Mouse (Mus musculus) lung, adult 2 months (tissue): ENCODE data around the gene Snf8.

ENCODE experiments used
- CTCF ChIP-seq: fragments of 200-500 bp; IDR thresholded peaks from 2 replicates; pipeline ENCODE4 v1.5.1; 2011; ENCODE audit warnings: mild to moderate bottlenecking, low read length, control low read depth; ENCODE audit not compliant: insufficient read depth
- POLR2A ChIP-seq: fragments of 200-500 bp; IDR thresholded peaks from 2 replicates; pipeline ENCODE4 v1.6.1; 2011; ENCODE audit warnings: low read depth, mild to moderate bottlenecking, control low read depth, low read length, borderline replicate concordance; ENCODE audit errors: extremely low read depth

DNA sequence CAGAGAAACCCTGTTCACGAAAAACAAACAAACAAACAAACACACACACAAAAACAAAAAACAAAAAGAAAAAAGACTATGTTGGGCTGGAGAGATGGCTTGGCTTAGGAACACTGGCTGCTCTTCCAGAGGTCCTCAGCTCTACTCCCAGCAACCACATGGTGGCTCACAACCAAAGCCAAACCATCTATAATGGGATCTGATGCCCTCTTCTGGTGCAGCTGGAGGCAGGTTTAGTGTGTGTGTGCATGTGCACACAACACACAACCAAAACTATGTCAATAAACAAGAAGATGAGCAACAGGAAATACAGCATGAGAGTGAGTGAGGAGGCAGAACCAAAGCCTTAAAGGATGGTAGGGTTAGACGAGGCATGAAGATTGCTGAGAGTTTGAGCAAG, 3.0 kb upstream of the Snf8 start:
- TF ChIP-seq CTCF = no peak
- no peak for TF ChIP-seq POLR2A
